Mouse (Mus musculus) embryonic facial prominence, embryonic 15.5 days (tissue): ENCODE data around the gene Cd8a. TPM values are rescaled to one million over a fixed set of nuclear protein-coding genes. Genes with fewer than 3 reads are reported as not detected.

Source experiments
- ATAC-seq: fragments of 200-750 bp; cut with Nextera tagmentation; 2 replicates; pipeline ENCODE4 v1.8.0; 2017; ENCODE audit warnings: low read depth, moderate TSS enrichment; ENCODE audit not compliant: insufficient number of reproducible peaks, low FRiP score, low TSS enrichment
- H3K27ac ChIP-seq: fragments of 300-500 bp; sonication (generic); replicated peaks from 2 replicates; pipeline ENCODE4 v1.5.1; 2015; ENCODE audit warnings: mild to moderate bottlenecking, inconsistent platforms
- H3K27me3 ChIP-seq: fragments of 300-500 bp; sonication (generic); 2 replicates; pipeline ENCODE4 v1.6.1; 2015; ENCODE audit warnings: inconsistent platforms
- H3K36me3 ChIP-seq: fragments of 300-500 bp; sonication (generic); 2 replicates; pipeline ENCODE4 v1.6.1; 2015; ENCODE audit warnings: mild to moderate bottlenecking, inconsistent platforms
- H3K4me1 ChIP-seq: fragments of 300-500 bp; sonication (generic); 2 replicates; pipeline ENCODE4 v1.6.1; 2015; ENCODE audit warnings: inconsistent platforms
- H3K4me2 ChIP-seq: fragments of 300-500 bp; sonication (generic); replicated peaks from 2 replicates; pipeline ENCODE4 v1.6.1; 2015; ENCODE audit warnings: mild to moderate bottlenecking, inconsistent platforms
- H3K4me3 ChIP-seq: fragments of 300-500 bp; sonication (generic); replicated peaks from 2 replicates; pipeline ENCODE4 v1.5.1; 2015; ENCODE audit warnings: mild to moderate bottlenecking, inconsistent platforms
- H3K9ac ChIP-seq: fragments of 300-500 bp; sonication (generic); 2 replicates; pipeline ENCODE4 v1.6.1; 2015; ENCODE audit warnings: inconsistent platforms
- H3K9me3 ChIP-seq: fragments of 300-500 bp; sonication (generic); replicated peaks from 2 replicates; pipeline ENCODE4 v1.6.1; 2016; ENCODE audit warnings: inconsistent platforms
- WGBS: fragments of 180-500 bp; shearing (Covaris S2); methylation state at CpG from one replicate; pipeline ENCODE4 v1.1.7; 2015; 5-methylcytosine and 5-hydroxymethylcytosine counted together
- polyA plus RNA-seq: library from polyadenylated mRNA; unstranded; fragments of >200 nt; fragmentation: Nextera tagmentation; extraction: Ambion mirVana; gene quantifications from 2 replicates; pipeline ENCODE4 v1.2.1, GENCODE M21; 2015

Cd8a gene
- polyA plus RNA-seq, 1 experiment from 2014 or later, result not detected

GRCm38 (mm10) chr6:71341179-71341578 lies 32.0 kb upstream of the Cd8a start:
- no peak overlapping the region for H3K4me3 ChIP-seq
- H3K36me3 ChIP-seq, result no peaks in the 10 kb centered on the region
- H3K4me1 ChIP-seq, result no peaks in the 10 kb centered on the region
- H3K9ac ChIP-seq, result no peak overlapping the region
- H3K27me3 ChIP-seq, result no peaks in the 10 kb centered on the region
- ATAC-seq, result no peak
- no peaks in the 10 kb centered on the region for H3K9me3 ChIP-seq
- WGBS, result 90% methylated on average over 9 of the region's 9 CpGs
- H3K4me2 ChIP-seq, result no peak overlapping the region
- no peak overlapping the region for H3K27ac ChIP-seq

- Histone ChIP-seq H3K27ac (no peak overlapping the region), H3K9me3 (no peaks in the 10 kb centered on the region), H3K36me3 (no peaks in the 10 kb centered on the region), H3K4me1 (no peaks in the 10 kb centered on the region), H3K4me2 (no peak overlapping the region), H3K4me3 (no peak overlapping the region), H3K9ac (no peak overlapping the region), H3K27me3 (no peaks in the 10 kb centered on the region)
- WGBS, result 91% methylated on average over 9 of the region's 9 CpGs
- ATAC-seq, result no peak
These were observed 25.2 kb upstream of the Cd8a start for GRCm38 (mm10) chr6:71348006-71348405.

- H3K27me3 ChIP-seq, result no peaks in the 10 kb centered on the region
- WGBS, result 84% methylated on average over 3 of the region's 3 CpGs
- no peak for ATAC-seq
- no peak overlapping the region for H3K9ac ChIP-seq
- no peaks in the 10 kb centered on the region for H3K9me3 ChIP-seq
- no peak overlapping the region for H3K4me3 ChIP-seq
- H3K4me2 ChIP-seq, result no peak overlapping the region
- no peaks in the 10 kb centered on the region for H3K36me3 ChIP-seq
- H3K27ac ChIP-seq, result no peak overlapping the region
- H3K4me1 ChIP-seq, result no peaks in the 10 kb centered on the region
These were observed 22.0 kb upstream of the Cd8a start for GRCm38 (mm10) chr6:71351201-71351600.

- WGBS, result 90% methylated on average over 6 of the region's 6 CpGs
- Histone ChIP-seq H3K27ac (no peak overlapping the region), H3K4me2 (no peak overlapping the region), H3K4me3 (no peak overlapping the region), H3K27me3 (no peaks in the 10 kb centered on the region), H3K9ac (no peak overlapping the region), H3K4me1 (no peaks in the 10 kb centered on the region), H3K9me3 (no peaks in the 10 kb centered on the region), H3K36me3 (no peaks in the 10 kb centered on the region)
- no peak for ATAC-seq
These were observed 21.0 kb upstream of the Cd8a start for GRCm38 (mm10) chr6:71352201-71352600.

- H3K36me3 ChIP-seq, result no peaks in the 10 kb centered on the region
- WGBS, result 82% methylated on average over 10 of the region's 10 CpGs
- H3K9ac ChIP-seq, result no peak overlapping the region
- H3K4me3 ChIP-seq, result no peak overlapping the region
- no peaks in the 10 kb centered on the region for H3K9me3 ChIP-seq
- no peak overlapping the region for H3K27ac ChIP-seq
- no peak overlapping the region for H3K4me2 ChIP-seq
- no peaks in the 10 kb centered on the region for H3K27me3 ChIP-seq
- no peak for ATAC-seq
- H3K4me1 ChIP-seq, result no peaks in the 10 kb centered on the region
These were observed 20.3 kb upstream of the Cd8a start for GRCm38 (mm10) chr6:71352866-71353427.

GRCm38 (mm10) chr6:71353722-71354121 lies 19.5 kb upstream of the Cd8a start:
- H3K4me3 ChIP-seq, result no peak overlapping the region
- no peak overlapping the region for H3K9ac ChIP-seq
- no peak overlapping the region for H3K27ac ChIP-seq
- WGBS, result 80% methylated on average over 2 of the region's 2 CpGs
- ATAC-seq, result no peak
- no peaks in the 10 kb centered on the region for H3K36me3 ChIP-seq
- H3K4me2 ChIP-seq, result no peak overlapping the region
- no peaks in the 10 kb centered on the region for H3K9me3 ChIP-seq
- no peaks in the 10 kb centered on the region for H3K4me1 ChIP-seq
- no peaks in the 10 kb centered on the region for H3K27me3 ChIP-seq

GRCm38 (mm10) chr6:71357493-71357892 lies 15.7 kb upstream of the Cd8a start:
- Histone ChIP-seq H3K36me3 (no peaks in the 10 kb centered on the region), H3K27ac (no peak overlapping the region), H3K4me2 (no peak overlapping the region), H3K27me3 (no peaks in the 10 kb centered on the region), H3K4me3 (no peak overlapping the region), H3K9ac (no peak overlapping the region), H3K9me3 (no peaks in the 10 kb centered on the region), H3K4me1 (no peaks in the 10 kb centered on the region)
- 81% methylated on average over 7 of the region's 7 CpGs for WGBS
- no peak for ATAC-seq

GRCm38 (mm10) chr6:71360221-71360620 lies 13.0 kb upstream of the Cd8a start:
- Histone ChIP-seq H3K27me3 (no peaks in the 10 kb centered on the region), H3K4me2 (no peak overlapping the region), H3K9me3 (no peaks in the 10 kb centered on the region), H3K4me3 (no peak overlapping the region), H3K36me3 (no peaks in the 10 kb centered on the region), H3K27ac (no peak overlapping the region), H3K4me1 (no peaks in the 10 kb centered on the region), H3K9ac (no peak overlapping the region)
- 59% methylated on average over 4 of the region's 4 CpGs for WGBS
- ATAC-seq, result no peak

- ATAC-seq, result no peak
- Histone ChIP-seq H3K4me1 (no peaks in the 10 kb centered on the region), H3K4me3 (no peak overlapping the region), H3K36me3 (no peaks in the 10 kb centered on the region), H3K9ac (no peak overlapping the region), H3K27ac (no peak overlapping the region), H3K9me3 (no peaks in the 10 kb centered on the region), H3K27me3 (no peaks in the 10 kb centered on the region), H3K4me2 (no peak overlapping the region)
- WGBS, result 54% methylated on average over 5 of the region's 5 CpGs
These were observed 12.5 kb upstream of the Cd8a start for GRCm38 (mm10) chr6:71360751-71361150.

GRCm38 (mm10) chr6:71361156-71361670 lies 12.0 kb upstream of the Cd8a start:
- 78% methylated on average over 10 of the region's 10 CpGs for WGBS
- ATAC-seq, result no peak
- no peak overlapping the region for H3K27ac ChIP-seq
- no peaks in the 10 kb centered on the region for H3K27me3 ChIP-seq
- H3K9me3 ChIP-seq, result no peaks in the 10 kb centered on the region
- H3K4me1 ChIP-seq, result no peaks in the 10 kb centered on the region
- no peaks in the 10 kb centered on the region for H3K36me3 ChIP-seq
- no peak overlapping the region for H3K4me3 ChIP-seq
- H3K9ac ChIP-seq, result no peak overlapping the region
- no peak overlapping the region for H3K4me2 ChIP-seq

- no peak for ATAC-seq
- Histone ChIP-seq H3K4me2 (no peak overlapping the region), H3K27ac (no peak overlapping the region), H3K27me3 (no peaks in the 10 kb centered on the region), H3K9ac (no peak overlapping the region), H3K36me3 (no peaks in the 10 kb centered on the region), H3K4me3 (no peak overlapping the region), H3K4me1 (no peaks in the 10 kb centered on the region), H3K9me3 (no peaks in the 10 kb centered on the region)
- 85% methylated on average over 2 of the region's 2 CpGs for WGBS
These were observed 9.2 kb upstream of the Cd8a start for GRCm38 (mm10) chr6:71363995-71364394.

- no peak overlapping the region for H3K4me3 ChIP-seq
- no peak for ATAC-seq
- no peaks in the 10 kb centered on the region for H3K36me3 ChIP-seq
- no peaks in the 10 kb centered on the region for H3K27me3 ChIP-seq
- H3K4me1 ChIP-seq, result no peaks in the 10 kb centered on the region
- no peak overlapping the region for H3K27ac ChIP-seq
- no peak overlapping the region for H3K4me2 ChIP-seq
- 91% methylated on average over 6 of the region's 6 CpGs for WGBS
- no peak overlapping the region for H3K9ac ChIP-seq
- no peaks in the 10 kb centered on the region for H3K9me3 ChIP-seq
These were observed 3.8 kb upstream of the Cd8a start for GRCm38 (mm10) chr6:71369416-71369815.
